Mouse (Mus musculus): ENCODE measurements at regions not wholly inside any gene's neighbourhood (a gene's known extent, or its start where the extent isn't known, plus 50 kb on each side); places are given as distances from the start of the nearest gene placed in this dataset.

- DNase-seq (ENCODE audit: low spot score), result no peak
Measured at GRCm38 (mm10) chr17:79498321-79498720, 113.3 kb upstream of the Rmdn2 start.

GRCm38 (mm10) chr17:79501031-79501474 lies 110.6 kb upstream of the Rmdn2 start:
- no peak for DNase-seq (ENCODE audit: low spot score)

GRCm38 (mm10) chr17:79501926-79502325 lies 109.7 kb upstream of the Rmdn2 start:
- DNase-seq (ENCODE audit: low spot score), result no peak

GRCm38 (mm10) chr17:79503037-79503436 lies 108.6 kb upstream of the Rmdn2 start:
- no peak for DNase-seq (ENCODE audit: low spot score)

- no peak for DNase-seq (ENCODE audit: low spot score)
Measured at GRCm38 (mm10) chr17:79504209-79504608, 107.5 kb upstream of the Rmdn2 start.

GRCm38 (mm10) chr17:79505565-79505964 lies 106.1 kb upstream of the Rmdn2 start:
- DNase-seq (ENCODE audit: low spot score), result no peak

GRCm38 (mm10) chr17:79509281-79509680 lies 102.4 kb upstream of the Rmdn2 start:
- DNase-seq (ENCODE audit: low spot score), result no peak

- DNase-seq (ENCODE audit: low spot score), result no peak
Measured at GRCm38 (mm10) chr17:79509957-79510710, 101.5 kb upstream of the Rmdn2 start.

GRCm38 (mm10) chr17:79511218-79511617 lies 100.4 kb upstream of the Rmdn2 start:
- no peak for DNase-seq (ENCODE audit: low spot score)

- no peak for DNase-seq (ENCODE audit: low spot score)
Measured at GRCm38 (mm10) chr17:79514076-79514475, 97.6 kb upstream of the Rmdn2 start.

GRCm38 (mm10) chr17:79518185-79518584 lies 93.5 kb upstream of the Rmdn2 start:
- DNase-seq (ENCODE audit: low spot score), result peak; percentile 10

- no peak for DNase-seq (ENCODE audit: low spot score)
Measured at GRCm38 (mm10) chr17:79518696-79519095, 93.0 kb upstream of the Rmdn2 start.

GRCm38 (mm10) chr17:79519356-79519755 lies 92.3 kb upstream of the Rmdn2 start:
- no peak for DNase-seq (ENCODE audit: low spot score)

GRCm38 (mm10) chr17:79520283-79520682 lies 91.4 kb upstream of the Rmdn2 start:
- no peak for DNase-seq (ENCODE audit: low spot score)

- DNase-seq (ENCODE audit: low spot score), result no peak
Measured at GRCm38 (mm10) chr17:79521691-79522090, 90.0 kb upstream of the Rmdn2 start.

GRCm38 (mm10) chr17:79523230-79523629 lies 88.4 kb upstream of the Rmdn2 start:
- no peak for DNase-seq (ENCODE audit: low spot score)

GRCm38 (mm10) chr17:79527391-79527790 lies 84.3 kb upstream of the Rmdn2 start:
- no peak for DNase-seq (ENCODE audit: low spot score)

- no peak for DNase-seq (ENCODE audit: low spot score)
Measured at GRCm38 (mm10) chr17:79536549-79536948, 75.1 kb upstream of the Rmdn2 start.

GRCm38 (mm10) chr17:79538789-79539188 lies 72.9 kb upstream of the Rmdn2 start:
- DNase-seq (ENCODE audit: low spot score), result no peak

- no peak for DNase-seq (ENCODE audit: low spot score)
Measured at GRCm38 (mm10) chr17:79540038-79540437, 71.6 kb upstream of the Rmdn2 start.

GRCm38 (mm10) chr17:79540511-79540910 lies 71.2 kb upstream of the Rmdn2 start:
- DNase-seq (ENCODE audit: low spot score), result no peak

- no peak for DNase-seq (ENCODE audit: low spot score)
Measured at GRCm38 (mm10) chr17:79543907-79544522, 67.6 kb upstream of the Rmdn2 start.

GRCm38 (mm10) chr17:79545878-79546277 lies 65.8 kb upstream of the Rmdn2 start:
- DNase-seq (ENCODE audit: low spot score), result no peak

GRCm38 (mm10) chr17:79547075-79547474 lies 64.6 kb upstream of the Rmdn2 start:
- no peak for DNase-seq (ENCODE audit: low spot score)

Data from T-cell, adult 2 months (primary cell).